Comparison of ENCODE assay signal across 8 mouse cellular contexts in the genomic region with DNA sequence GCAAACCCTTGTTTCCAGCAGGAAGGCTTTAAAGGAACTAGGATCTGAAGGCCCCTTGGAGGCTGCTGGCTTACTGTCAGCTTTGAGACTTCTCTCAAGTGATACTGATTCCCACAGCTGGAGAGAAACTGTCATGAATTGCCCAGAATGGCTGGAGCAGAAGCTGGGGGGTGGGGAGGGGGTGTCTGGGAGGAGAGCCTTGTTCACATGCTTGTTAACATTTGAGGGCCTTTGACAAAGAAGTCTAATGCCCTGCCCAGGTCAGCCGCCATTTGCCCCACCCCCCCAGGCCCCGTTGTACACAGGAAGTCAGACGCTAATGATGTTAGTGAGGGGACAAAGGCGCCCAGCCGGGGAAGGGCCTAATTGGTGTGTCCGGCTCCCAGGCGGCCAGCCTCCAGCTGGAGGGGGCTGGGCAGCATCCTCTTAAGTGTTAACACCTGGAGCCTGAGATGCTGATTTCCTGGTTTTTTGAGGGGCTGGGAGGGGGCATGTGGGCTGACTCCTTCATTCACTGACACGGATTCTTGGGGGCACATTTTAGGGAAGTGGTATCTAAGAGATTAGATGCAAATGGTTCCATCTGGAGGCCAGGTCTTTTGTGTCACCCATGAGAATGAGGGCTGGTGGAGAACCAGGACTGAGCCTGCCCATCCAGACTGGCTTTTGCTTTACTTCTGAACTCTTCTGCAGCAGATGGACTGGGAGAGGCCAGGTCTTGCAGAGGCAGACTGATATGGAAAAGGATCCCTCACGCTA. TPM values are rescaled to one million over a fixed set of nuclear protein-coding genes. Genes with fewer than 3 reads are reported as not detected.
DNase-seq lines count a peak whose midpoint lies in the region; ATAC-seq lines count a peak whose summit lies in the region.

No protein-coding gene starts in this region.

- no peaks in the 10 kb centered on the region for H3K9me3 ChIP-seq in heart, embryonic 10.5 days
- H3K9me3 ChIP-seq in limb, embryonic 12.5 days: no peaks in the 10 kb centered on the region
- no peaks in the 10 kb centered on the region for H3K9me3 ChIP-seq in neural tube, embryonic 13.5 days

- no peaks in the 10 kb centered on the region for H3K27me3 ChIP-seq in heart, embryonic 10.5 days (ENCODE audit: insufficient read depth, poor library complexity, severe bottlenecking)
- no peaks in the 10 kb centered on the region for H3K27me3 ChIP-seq in limb, embryonic 12.5 days
- no peaks in the 10 kb centered on the region for H3K27me3 ChIP-seq in neural tube, embryonic 13.5 days

- peak overlapping the region; percentile 87 for H3K27ac ChIP-seq in heart, embryonic 10.5 days
- H3K27ac ChIP-seq in limb, embryonic 12.5 days: peak overlapping the region; percentile 95
- H3K27ac ChIP-seq in neural tube, embryonic 13.5 days (replicated peaks): peak overlapping the region; percentile 18; the same call in 1 of the 2 replicates

- 7% methylated on average over 9 of the region's 9 CpGs for WGBS in heart, embryonic 10.5 days
- WGBS in limb, embryonic 12.5 days: 2% methylated on average over 9 of the region's 9 CpGs
- WGBS in neural tube, embryonic 13.5 days: 7% methylated on average over 9 of the region's 9 CpGs

- peak overlapping the region; percentile 32 for H3K4me3 ChIP-seq in heart, embryonic 10.5 days
- H3K4me3 ChIP-seq in limb, embryonic 12.5 days (replicated peaks): no peak overlapping the region
- H3K4me3 ChIP-seq in neural tube, embryonic 13.5 days: no peak overlapping the region

- H3K4me1 ChIP-seq in heart, embryonic 10.5 days: peaks cover 64% of the 10 kb centered on the region
- peaks cover 74% of the 10 kb centered on the region for H3K4me1 ChIP-seq in limb, embryonic 12.5 days (replicated peaks)
- peaks cover 56% of the 10 kb centered on the region for H3K4me1 ChIP-seq in neural tube, embryonic 13.5 days (replicated peaks)

- peak; percentile 72 for DNase-seq in kidney, postnatal 10 days
- no peak for DNase-seq in kidney, adult 9 months
- DNase-seq in heart, embryonic 10.5 days (ENCODE audit: low spot score): no peak
- DNase-seq in adrenal gland, adult 18-20 months (ENCODE audit: low spot score in 2 of 2): no peak
- no peak for DNase-seq in spleen, adult 12 weeks (ENCODE audit: low spot score)
- no peak for DNase-seq in urinary bladder, adult 2 months (ENCODE audit: low spot score)

- H3K9ac ChIP-seq in limb, embryonic 12.5 days (replicated peaks): no peak overlapping the region; the same call in 1 of the 2 replicates
- peak overlapping the region; percentile 38; the same call in 1 of the 2 replicates for H3K9ac ChIP-seq in neural tube, embryonic 13.5 days

- peak overlapping the region; percentile 47 for H3K4me2 ChIP-seq in limb, embryonic 12.5 days
- peak overlapping the region; percentile 11; the same call in 1 of the 2 replicates for H3K4me2 ChIP-seq in neural tube, embryonic 13.5 days

- peak; percentile 29; the same call in 1 of the 2 replicates for ATAC-seq in limb, embryonic 12.5 days (ENCODE audit: insufficient number of reproducible peaks, insufficient read depth, low FRiP score, low TSS enrichment, low read depth)
- ATAC-seq in neural tube, embryonic 13.5 days (ENCODE audit: low read depth): peak; percentile 56

- no peaks in the 10 kb centered on the region for H3K36me3 ChIP-seq in heart, embryonic 10.5 days
- no peaks in the 10 kb centered on the region for H3K36me3 ChIP-seq in limb, embryonic 12.5 days
- H3K36me3 ChIP-seq in neural tube, embryonic 13.5 days: no peaks in the 10 kb centered on the region

RNA-seq across cellular contexts. Expression of a gene that starts 27.6 kb away (rescaled TPM):
- polyA plus RNA-seq in heart, embryonic 10.5 days (2016; fragmentation: Nextera tagmentation; extraction: Ambion mirVana): 2.6 and 3.0 TPM in 2 replicates
- polyA plus RNA-seq in limb, embryonic 12.5 days (2016; fragmentation: Nextera tagmentation; extraction: Ambion mirVana): 13.5 and 15.5 TPM in 2 replicates
- 2.0 and 2.1 TPM in 2 replicates for polyA plus RNA-seq in neural tube, embryonic 13.5 days (2015; fragmentation: Nextera tagmentation; extraction: Ambion mirVana)
- 1 to 10 TPM; 2.9 to 3.7 TPM for total RNA-seq in adrenal gland, adult 18-20 months (2021)
- polyA plus RNA-seq in urinary bladder, adult 2 months (2012; rRNA removed): 6.3 and 7.1 TPM in 2 replicates

RNA-seq across cellular contexts. Expression of a gene that starts 48.3 kb away (rescaled TPM):
- 8.6 and 13.0 TPM in 2 replicates for polyA plus RNA-seq in heart, embryonic 10.5 days (2016; fragmentation: Nextera tagmentation; extraction: Ambion mirVana)
- polyA plus RNA-seq in limb, embryonic 12.5 days (2016; fragmentation: Nextera tagmentation; extraction: Ambion mirVana): 26.6 and 27.4 TPM in 2 replicates
- polyA plus RNA-seq in neural tube, embryonic 13.5 days (2015; fragmentation: Nextera tagmentation; extraction: Ambion mirVana): 3.3 and 6.1 TPM in 2 replicates
- 10 to 100 TPM; 25.3 to 45.5 TPM for total RNA-seq in adrenal gland, adult 18-20 months (2021)
- 30.4 and 36.6 TPM in 2 replicates for polyA plus RNA-seq in urinary bladder, adult 2 months (2012; rRNA removed)

Comparison
In these comparisons a context has a peak if more than half of its experiments do, and no peak if none do; other contexts are left out.
1. H3K27ac ChIP-seq: peak in every context shown above with its lines; median percentile 95 in limb, embryonic 12.5 days; 87 in heart, embryonic 10.5 days; 18 in neural tube, embryonic 13.5 days.